Mouse (Mus musculus) hematopoietic stem cell, adult 5-6 weeks (primary cell): ENCODE measurements at regions not wholly inside any gene's neighbourhood (a gene's known extent, or its start where the extent isn't known, plus 50 kb on each side); places are given as distances from the start of the nearest gene placed in this dataset.
A peak's percentile ranks its signal among the peaks of the same experiment; 100 is the strongest.

Source experiments
- ATAC-seq, 2 experiments: fragments of 125-278 bp in 1 of 2; replicated peaks in 1 of 2; 2 replicates each; pipeline ENCODE4 v1.8.0; 2016 to 2017; ENCODE audit warnings: inconsistent platforms in 2 of 2, mild to moderate bottlenecking in 2 of 2, moderate number of reproducible peaks in 2 of 2, low read depth in 1 of 2, moderate TSS enrichment in 1 of 2; ENCODE audit not compliant: low FRiP score in 2 of 2, poor library complexity in 2 of 2, severe bottlenecking in 2 of 2, insufficient read depth in 1 of 2, low TSS enrichment in 1 of 2

- no peak for ATAC-seq
Measured at GRCm38 (mm10) chr12:109911506-109911905, 311.4 kb upstream of the Rtl1 start.

DNA sequence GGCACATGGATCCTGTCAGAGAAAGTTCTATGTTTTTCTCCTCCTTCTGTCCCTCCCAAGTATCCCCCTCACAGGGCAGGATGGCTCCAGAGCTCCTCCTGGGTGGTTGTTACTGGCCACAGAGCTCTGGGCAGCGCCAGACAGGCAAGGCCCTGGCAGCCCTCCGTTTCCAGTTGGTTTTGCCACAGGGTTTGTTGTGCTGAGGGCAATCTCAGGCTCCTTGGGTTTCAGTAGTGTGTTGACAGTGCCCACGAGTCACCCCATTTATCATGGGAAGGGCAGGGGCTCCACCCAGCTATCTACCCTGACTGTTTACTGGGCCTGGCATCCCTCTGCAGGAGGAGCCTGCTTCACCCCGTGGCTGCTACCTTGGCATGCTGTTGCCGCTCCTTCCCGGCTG is 317.6 kb upstream of the Rtl1 start:
- ATAC-seq: no peak

- ATAC-seq: no peak
Measured at GRCm38 (mm10) chr12:109918901-109919300, 318.8 kb upstream of the Rtl1 start.

DNA sequence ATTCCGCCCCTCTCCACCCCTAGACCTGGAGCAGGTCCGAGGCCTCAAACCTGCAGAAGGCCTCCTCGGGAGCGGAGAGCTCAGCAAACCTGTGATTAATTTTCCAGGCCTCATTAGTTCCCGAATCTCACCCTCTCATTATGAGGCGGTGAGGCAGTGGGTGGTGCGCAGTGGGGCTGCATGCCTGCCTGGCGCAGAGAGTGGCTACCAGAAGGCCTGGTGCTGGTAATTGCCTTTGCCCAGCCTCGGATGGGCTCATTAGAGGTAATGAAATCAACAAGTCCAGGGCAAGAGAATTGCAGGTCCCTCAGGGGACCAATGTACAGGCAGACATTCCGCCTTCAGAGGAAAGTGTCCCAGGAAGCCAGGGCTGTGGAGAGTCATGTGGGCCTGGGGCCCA is 322.0 kb upstream of the Rtl1 start:
- no peak for ATAC-seq

DNA sequence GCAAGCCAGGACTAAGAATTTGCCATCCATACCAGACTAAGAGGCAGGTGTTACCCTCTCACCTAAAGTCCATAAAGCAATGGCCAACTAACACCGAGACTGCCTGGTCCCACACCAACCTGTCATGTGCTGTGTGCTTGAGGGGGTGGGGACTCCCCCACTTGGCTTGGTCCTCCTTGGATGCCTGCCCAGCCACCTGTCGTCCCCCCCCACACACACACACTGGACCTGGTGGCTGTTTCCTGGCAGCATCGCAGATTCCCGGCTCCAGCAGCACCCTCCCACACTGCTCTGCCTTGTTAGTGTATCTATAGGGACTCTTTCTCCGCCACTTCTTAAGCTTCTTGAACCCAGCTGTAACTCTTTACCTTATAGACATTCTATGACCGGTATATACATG is 325.7 kb upstream of the Rtl1 start:
- no peak for ATAC-seq

DNA sequence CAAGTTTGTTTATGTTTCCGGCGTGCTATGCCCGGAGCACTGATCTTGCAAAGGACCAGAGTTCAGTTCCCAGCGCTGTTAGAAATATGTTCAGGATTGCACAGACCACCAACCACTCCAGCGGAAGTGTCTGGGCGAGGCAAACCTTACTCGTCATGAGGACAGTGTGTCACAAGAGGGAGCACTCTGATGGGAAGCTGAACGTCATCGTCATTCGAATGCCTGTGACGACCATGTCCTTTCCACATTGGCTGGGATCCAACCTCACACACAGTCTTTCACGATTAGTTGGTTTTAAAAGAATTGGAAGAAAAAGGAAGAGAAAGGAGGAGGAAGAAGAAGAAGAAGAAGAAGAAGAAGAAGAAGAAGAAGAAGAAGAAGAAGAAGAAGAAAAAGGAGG is 326.5 kb upstream of the Rtl1 start:
- ATAC-seq: 0 out of 4 replicates have a peak, but pooled peaks of 1 of the 2 experiments have one; percentile 22

DNA sequence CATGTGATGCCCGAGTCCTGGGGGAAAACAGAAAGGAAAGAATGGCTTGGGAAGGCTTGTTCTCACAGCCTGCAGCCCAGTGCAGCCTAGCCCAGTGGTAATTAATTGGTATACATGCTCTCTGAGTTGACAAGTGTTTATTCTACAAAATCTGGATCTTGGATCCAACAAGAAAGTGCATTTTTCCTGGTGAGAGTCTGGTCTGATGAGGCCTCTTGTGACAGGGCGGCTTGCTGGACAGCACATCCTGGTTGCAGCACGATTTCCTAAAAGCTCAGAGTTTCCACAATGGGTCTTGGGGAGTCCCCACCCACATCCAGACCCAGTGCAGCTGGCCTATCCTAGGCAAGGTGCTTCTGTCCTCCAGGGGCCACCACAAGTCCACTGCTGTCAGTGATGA is 332.7 kb upstream of the Dio3 start:
- ATAC-seq: no peak

DNA sequence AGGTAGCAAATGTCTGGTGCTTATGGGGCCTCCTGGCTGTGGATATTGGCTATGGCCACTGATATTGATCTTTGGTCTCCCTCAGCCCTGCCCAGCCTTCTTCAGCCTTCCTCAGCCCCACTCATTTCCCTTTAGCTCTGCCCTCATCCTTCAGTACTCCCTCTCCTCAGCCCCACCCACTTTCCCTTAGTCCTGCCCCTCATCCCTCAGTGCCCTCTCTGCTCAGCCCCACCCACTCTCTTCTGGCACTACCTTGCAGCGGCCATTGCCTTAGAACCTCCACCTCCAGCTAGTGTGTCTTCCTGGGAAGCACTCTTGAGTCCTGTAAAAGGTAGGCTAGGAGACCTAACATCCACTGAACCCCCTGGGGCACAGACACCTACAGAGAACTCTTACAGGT is 331.9 kb upstream of the Dio3 start:
- no peak for ATAC-seq

GRCm38 (mm10) chr12:109947886-109948433 is 330.9 kb upstream of the Dio3 start:
- ATAC-seq: no peak

DNA sequence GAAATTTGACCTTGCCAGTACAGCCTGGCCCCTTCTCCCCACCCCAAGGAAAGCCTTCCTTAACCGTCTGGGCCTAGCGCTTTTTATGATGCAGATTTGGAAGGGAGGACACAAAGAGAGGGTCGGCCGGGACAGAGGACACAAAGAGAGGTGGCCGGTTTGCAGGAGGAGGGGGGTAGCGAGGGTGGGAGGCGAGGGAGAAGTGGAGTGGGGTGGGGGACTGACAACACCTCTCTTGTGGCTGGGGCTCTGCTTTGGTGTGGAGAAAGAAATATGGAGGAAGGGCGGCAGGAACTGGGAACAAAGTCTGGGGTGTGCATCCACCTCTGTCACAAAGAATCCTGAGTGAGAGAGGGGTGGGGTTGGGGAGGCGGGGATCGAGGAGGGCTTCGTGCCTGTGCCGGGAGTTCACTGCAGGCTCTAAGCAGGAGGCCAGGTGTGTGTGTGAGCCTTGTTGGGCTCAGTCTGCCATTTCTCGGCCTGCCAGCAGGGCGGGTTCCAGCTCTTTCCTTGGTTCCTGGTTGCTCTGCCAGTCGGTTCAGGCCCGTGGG is 330.4 kb upstream of the Dio3 start:
- ATAC-seq: no peak

DNA sequence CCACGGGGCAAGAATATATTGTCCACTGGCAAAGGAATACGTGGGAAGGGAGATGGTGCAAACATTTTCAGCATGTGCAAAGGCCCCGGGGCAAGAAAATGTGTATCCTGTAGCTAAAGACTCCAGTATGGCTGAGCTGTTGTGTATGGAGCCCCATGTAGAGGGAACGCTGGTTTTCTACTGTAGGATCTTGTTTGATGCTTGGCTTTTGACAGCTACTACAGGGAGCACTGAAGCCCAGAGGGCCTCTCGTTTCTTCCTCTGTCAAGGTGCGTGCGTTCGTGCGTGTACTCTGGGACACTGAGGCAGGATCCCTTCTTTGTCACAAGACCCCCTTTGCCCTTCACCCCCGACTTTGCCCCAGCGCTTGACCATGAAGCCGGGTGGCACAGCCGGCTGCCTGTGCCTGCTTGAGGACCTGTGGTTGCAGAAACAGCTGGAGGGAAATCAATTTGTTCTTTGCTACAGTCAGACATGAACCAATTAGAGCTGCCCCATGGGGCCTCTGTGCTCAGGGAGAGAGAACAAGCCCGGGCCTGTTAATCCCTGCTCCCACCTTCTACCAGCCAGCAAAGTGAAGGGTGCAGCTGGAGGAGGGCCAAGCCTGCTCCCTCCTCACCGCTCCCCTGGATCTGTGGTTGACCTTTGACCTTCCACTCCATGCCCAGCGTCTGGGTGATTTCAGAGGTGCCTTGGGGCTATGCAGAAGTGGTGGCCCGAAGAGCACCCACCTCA is 329.5 kb upstream of the Dio3 start:
- no peak for ATAC-seq

DNA sequence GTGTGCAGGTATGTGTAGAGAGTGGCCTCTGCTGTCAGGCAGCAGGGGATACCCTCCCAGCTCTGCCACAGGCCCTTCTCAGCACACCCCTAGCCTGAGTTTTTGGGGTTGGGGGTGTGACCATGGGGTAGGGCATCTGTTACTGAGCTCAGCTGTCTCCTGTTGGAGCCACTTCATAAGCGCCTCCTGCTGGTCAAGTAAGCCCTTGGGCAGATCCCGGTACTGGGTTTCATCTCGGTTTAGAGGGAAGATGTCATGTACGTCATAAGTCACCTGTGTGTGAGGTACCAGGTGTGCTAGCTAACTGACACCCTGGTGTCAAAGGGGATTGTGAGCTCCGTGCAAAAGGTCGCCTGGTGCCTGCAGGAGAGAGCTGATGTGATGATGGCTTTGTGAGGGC is 328.2 kb upstream of the Dio3 start:
- ATAC-seq: no peak

DNA sequence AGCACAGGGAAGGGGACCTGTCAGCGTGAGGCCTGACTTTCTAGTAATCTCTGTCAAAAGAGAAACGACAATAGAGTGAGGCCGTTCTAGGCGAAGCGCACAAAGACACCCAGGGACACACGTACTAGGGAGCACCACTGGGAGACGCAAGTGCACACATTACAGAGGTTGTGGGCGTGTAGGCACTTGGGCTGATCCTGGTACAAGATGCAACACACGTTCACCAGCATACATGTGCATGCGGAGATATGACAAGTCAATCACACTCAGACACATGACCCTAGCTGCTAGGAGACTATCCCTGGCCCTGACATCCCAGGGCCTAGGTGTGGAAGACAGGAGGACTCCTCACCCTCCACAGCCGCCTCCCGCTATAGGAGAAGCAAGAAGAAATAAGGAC is 327.4 kb upstream of the Dio3 start:
- ATAC-seq: no peak

- ATAC-seq: no peak
Measured at GRCm38 (mm10) chr12:109951884-109952456, 326.9 kb upstream of the Dio3 start.

GRCm38 (mm10) chr12:109952933-109953332 is 325.9 kb upstream of the Dio3 start:
- ATAC-seq: no peak

- ATAC-seq: no peak
Measured at GRCm38 (mm10) chr12:109957305-109957704, 321.6 kb upstream of the Dio3 start.

GRCm38 (mm10) chr12:109958357-109959085 is 320.3 kb upstream of the Dio3 start:
- ATAC-seq: peak; percentile 60 to 82; a peak in 2 of 4 replicates

DNA sequence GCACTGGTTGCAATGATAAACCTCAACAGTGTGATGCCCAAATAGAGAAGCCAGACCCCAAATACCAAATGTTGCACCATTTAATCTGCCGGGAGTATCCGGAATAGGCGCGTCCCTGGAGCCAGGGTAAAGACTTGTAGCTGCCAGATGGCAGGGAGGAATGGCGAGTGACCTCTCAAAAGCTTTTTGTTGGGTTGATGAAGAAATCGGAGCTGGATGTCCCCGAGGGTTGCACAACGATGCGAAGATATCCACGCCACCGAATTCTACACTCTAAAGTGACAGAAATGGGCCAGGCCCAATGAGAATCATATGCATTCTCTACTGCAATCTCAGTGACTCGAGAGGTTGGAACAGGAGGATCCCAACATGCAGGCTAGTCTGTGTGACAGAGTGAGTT is 312.1 kb upstream of the Dio3 start:
- no peak for ATAC-seq
